Mouse (Mus musculus) cerebellum, adult (tissue): ENCODE results near the gene Csnk1g2.
A peak's percentile ranks its signal among the peaks of the same experiment; 100 is the strongest.

ENCODE experiments used
- ATAC-seq: cut with Nextera tagmentation; 2 replicates; pipeline ENCODE4 v1.9.2; 2017; ENCODE audit warnings: mild to moderate bottlenecking, moderate library complexity, mixed read lengths; ENCODE audit not compliant: insufficient number of reproducible peaks, low FRiP score, low TSS enrichment

Gene Csnk1g2

DNA sequence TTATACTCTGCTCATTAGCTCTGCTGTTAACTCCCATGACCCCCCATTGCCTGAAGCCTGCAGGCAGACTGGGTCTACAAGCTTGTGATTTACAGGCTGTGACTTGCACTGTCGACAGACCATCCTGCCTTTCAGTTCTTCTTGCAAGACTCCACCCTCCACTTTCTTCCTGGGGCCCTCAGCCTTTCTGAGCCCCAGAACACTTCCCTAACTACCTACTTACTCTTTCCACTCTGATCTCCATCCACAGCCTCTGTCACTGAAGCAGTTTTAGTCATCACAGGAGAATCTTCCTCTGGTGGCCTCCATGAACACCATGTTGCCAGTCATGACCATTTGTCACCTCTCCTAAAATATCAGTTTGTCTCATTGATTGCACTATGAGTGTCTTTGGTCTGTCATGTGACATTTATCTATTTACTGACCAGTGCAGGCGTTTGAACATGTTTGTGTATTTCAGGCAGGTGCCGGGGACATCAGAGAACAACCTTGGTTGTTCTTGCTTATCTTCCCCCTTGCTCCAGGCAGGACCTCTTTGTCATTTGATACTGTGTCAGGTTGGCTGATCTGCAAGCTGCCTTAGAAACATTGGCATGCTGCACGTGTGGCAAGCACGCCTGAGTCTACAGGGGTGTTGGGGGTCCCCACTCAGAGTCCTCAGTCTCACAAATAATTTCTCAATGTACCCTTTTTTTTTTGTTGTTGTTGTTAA lies 41.0 kb downstream of the Csnk1g2 start:
- no peak for ATAC-seq

DNA sequence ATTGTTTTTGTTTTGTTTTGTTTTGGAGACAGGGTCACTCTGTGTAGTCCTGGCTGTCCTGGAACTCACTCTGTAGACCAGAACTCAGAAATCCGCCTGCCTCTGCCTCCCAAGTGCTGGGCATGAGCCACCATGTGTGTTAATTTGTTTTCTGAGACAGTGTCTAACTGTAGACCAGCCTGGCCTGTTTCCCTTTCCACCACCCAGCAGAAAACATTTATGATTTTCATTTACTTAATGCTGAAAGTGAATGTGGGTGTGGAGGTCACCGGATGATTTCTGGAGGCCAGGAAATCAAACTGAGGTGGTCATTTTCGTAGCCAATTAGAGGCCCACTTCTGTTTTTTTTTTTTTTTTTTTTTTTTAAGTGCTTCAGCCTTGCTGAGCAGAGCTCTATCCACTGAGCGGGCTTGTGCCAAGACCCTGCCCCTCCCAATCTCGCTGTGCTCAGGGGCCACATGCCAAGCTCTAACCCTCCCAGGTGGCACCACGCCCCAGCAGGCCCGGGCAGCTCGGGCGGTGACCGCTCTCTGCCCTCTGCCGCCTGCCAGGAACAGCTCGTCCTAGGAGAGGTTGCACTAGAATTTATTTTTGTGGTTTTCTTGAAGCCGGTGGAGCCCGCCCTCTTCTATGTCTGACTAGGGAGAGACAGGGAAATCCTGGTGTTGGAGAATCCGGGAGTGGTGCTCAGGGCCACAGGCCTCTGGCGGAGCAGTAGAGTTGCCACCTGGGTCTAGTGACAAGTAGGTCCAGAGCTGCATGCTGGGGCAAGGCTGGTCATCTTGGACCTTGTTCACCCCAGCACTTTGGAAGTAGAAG lies 41.8 kb downstream of the Csnk1g2 start:
- ATAC-seq, result no peak; the same call in 1 of the 2 replicates

DNA sequence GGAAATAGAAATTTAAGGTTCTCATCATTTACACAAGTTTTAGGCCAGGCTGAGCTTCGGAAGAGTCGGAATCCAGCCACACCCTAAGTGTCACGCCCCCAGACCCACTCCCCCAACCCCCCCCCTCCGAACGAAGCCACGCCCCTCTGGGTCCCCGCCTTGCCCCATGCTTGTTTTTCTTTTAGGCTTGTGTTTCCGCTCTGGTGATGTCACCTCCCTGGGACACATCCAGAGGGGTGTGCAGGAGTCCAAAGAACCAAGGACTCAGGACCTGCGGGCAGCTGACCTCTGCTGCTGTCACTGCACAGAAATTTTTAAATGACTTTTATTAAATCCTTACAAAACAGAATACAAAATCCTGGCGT lies 42.4 kb downstream of the Csnk1g2 start:
- ATAC-seq, result no peak

DNA sequence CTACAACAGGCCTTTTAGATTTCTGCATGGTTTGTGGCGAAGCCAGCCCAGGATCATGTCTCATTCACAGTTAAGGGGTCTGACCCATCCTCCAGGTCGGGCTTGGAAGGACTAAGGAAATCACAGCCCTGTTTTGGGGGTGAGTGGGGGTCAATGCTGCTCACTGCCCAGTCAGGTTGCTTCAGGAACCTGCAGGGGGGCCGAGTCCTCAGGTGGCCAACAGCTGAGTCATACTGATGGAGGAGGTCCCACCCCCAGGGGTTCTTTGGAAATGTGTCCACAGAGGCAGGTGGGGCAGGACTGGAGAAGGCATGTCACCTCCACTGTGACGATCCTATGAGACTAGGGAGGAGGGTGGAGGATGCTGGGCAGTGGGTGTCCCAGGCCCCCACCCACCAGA lies 42.8 kb downstream of the Csnk1g2 start:
- ATAC-seq, result no peak

DNA sequence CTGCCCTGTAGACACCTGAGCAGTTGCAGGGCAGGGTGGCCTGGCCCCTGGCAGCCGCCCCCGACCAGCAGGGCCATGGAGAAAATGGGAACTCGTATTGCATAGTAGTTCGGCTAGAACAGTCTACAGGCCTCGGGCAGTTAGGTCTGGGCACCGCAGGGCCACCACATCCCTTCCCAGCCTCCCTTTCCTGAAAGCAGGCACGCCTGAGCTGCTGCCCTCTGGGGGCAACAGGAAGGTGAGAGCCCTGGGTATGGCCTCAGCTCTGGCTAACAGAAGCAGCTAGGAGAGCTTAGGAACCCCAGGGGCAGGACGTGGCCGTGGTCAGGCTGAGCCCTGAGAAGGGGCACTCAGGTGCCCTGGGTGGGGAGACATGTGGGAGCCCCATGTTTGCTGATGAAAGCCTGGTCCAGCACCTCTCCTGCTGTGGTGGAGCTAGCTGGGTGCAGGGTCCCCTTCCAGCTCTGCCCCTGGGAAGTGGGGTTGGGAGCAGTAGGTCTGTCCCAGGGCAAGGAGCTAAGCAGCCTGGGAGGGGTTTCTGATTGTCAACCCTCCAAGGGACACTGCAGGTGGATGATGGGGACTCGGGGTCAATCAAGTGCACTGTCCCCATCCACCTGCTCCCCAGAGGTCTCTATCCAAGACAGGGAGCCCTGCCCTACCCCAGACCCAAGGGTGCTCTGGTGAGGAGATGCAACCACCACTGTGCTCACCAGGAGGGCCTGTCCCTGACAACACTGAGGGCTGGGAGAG lies 43.5 kb downstream of the Csnk1g2 start:
- no peak for ATAC-seq

DNA sequence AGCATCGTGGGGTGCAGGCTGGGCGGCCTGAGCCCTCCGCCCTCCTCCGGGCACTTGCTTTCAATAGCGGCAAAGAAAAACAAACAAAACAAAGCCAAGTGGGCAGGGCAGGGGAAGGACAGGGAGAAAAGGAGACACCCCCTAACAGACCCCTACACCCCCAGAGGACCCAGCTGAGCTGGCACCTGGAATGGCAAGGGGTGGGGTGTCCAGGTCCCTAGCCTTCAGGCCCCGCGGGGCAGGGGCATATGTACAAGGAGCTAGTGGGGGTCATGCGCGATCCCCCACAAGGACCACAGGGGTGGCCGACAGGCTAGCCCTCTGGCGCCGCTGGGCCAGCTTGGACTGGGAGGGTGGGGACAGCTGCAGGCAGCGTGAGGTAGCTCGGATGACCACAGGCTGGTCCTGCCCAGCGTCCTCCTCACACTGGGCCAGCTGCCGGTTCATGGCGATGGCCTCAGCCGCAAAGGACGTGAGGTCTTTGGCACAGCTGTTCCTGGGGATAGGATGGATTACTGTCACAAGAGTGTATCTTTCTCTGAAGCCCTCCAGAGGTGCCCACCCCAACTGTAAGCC lies 44.3 kb downstream of the Csnk1g2 start:
- ATAC-seq, result no peak

DNA sequence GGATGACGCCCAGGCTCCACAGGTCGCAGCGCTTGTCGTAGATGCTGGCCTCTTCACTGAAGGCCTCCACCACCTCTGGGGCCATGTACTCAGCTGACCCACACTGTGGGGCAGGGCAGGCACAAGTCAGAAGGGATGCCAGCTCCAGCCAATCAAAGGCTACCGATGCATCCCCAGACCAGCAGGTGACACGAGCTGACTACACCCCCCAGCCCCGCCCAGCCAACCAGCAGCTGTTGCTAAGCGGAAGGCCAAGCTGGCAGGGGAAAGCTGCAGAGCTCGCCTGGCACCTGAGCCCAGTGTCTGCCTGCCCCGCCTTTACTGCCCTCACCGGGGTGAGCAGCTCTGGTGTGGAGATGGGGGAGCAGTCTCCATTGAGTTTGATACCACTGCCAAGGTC lies 46.0 kb downstream of the Csnk1g2 start:
- ATAC-seq, result no peak

DNA sequence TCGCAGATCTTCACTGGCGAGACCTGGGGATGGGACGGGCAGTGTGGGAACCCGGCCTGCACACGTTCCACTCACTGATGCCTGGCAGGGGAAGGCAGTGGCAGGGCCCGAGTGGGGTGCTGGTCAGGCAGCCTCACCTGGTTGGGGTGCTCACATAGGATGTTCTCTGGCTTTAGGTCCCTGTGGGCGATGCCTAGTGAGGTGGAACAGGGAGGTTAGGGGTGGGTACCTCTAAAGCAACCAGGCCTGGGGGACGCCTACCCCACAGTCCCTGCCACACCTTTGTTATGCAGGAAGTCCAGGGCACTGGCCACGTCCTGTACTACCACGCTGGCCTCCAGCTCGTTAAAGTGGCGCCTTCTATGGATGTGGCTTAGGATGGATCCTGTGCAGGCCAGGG lies 46.4 kb downstream of the Csnk1g2 start:
- no peak for ATAC-seq

DNA sequence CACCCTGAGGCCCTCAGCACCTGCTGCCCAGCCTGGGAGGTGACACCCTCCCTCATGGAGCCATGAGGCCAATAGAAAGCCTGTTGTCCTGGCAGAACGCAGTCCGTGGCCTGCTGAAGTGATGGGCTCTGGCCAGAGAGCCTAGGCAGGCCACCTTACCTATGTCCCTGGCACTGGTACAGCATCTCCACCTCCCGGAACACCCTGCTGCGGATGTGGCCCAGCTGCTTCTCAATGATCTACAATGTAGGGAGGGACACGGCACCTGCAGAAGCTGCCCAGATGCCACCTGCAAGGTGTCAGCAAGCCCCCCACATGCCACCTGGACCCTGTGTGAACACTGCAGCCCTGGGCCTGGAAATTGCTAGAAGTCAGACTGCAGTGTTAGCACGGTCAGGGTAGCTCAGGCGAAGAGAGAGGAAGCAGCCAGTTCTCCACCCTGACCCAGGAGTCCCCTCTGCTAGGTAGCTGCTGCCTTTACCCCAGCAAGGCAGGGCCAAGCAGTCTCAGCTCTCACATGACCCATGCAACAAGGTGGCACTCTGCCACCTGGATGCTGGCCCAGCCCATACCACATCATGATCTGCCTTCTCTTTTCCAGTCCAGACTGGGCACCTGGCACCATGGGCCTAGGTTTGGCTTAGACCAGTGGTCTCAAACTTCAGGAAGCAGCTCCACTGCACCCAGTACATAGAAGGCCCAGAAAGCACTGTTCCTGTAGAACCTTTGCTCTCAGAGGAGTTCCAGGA lies 47.3 kb downstream of the Csnk1g2 start:
- no peak for ATAC-seq

DNA sequence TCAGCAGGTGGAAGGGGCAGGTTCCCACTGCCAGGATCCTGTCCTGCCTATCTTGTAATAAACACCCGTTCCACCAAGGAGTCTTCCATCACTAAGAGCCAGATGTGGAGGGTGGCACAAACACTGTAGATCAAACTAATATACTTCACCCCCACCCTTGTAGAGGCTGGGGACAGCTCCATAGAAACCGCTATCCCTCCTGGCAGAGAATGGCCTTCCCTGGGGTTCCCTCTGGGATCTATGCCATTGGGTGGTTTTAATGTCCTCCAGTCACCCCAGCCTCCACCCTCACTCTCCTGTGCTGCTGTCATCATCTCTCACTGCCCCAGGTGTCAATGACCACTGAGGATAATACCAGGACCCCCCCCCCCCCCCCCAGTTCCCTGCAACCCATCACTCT lies 47.9 kb downstream of the Csnk1g2 start:
- ATAC-seq, result no peak

DNA sequence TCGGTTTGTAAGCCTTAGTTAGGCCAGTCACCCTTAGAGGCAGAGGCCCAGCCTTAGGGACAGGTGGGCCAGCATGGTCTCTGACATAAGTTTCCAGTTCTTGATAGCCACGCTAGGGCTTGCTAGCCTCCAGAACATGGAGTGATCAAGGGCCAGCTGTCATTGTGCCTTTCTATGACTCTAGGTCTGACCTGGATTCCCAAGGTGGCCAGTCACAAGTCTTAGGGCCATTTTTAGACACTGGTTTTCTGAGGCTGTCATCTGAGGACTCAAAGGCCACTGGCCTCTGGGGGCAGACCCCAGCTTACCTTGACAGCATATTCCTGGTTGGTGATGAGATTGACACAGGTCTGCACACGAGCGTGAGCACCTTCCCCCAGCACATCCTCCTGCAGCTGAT lies 48.6 kb downstream of the Csnk1g2 start:
- no peak for ATAC-seq

DNA sequence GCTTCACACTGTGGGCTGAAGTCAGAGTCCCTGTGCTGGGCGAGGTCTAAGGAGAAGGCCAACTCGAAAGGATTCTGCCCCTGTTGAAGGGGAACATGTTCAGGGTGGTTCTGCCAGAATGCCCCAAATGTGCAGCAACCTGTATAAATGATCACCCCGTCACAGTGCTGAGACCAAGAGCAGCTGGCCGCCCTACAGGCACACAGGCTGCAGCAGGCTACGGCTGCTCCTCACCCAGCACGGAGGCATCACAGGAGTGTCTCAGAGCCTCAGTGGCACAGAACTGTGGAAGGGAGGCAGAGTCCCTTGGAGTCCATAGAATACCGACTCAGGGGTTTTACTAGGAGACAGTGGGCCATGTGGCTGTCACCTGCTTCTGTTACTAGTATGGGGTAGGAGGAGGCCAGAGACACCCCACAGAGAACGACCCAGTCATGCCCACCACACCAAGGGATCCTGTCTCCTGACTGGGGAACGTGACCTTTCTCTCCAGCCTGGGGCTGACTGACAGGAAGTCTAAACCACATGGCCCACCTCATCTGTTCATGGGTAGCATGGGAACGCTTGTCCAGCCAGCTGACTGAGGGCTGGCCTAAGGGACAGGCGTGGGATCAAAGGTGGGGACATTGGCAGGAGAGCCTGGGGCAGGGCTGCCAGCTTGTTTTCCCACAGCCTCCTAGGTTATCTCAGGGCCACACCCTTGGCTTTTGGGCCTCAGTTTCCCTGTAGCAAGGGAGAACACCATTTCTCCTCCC lies 49.5 kb downstream of the Csnk1g2 start:
- ATAC-seq, result no peak

DNA sequence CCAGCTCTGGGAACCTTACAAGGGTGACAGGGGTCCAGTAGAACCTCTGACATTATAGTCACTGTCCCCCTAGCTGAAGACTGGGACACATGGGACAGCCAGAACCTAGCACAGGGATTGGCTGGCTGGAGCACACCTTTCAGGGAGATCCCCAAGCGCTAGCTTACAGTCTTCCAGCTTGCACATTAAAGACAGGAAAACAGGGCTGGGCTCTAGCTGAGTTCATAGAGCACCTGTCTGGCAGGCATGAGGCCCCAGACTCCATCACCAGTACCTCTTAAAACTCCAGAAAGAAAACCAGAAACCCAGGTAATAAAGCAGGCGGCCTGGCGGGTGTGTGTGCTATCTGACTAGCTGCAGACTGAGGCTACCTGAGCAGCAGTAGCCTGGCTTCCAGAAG lies 51.1 kb downstream of the Csnk1g2 start:
- ATAC-seq, result no peak

DNA sequence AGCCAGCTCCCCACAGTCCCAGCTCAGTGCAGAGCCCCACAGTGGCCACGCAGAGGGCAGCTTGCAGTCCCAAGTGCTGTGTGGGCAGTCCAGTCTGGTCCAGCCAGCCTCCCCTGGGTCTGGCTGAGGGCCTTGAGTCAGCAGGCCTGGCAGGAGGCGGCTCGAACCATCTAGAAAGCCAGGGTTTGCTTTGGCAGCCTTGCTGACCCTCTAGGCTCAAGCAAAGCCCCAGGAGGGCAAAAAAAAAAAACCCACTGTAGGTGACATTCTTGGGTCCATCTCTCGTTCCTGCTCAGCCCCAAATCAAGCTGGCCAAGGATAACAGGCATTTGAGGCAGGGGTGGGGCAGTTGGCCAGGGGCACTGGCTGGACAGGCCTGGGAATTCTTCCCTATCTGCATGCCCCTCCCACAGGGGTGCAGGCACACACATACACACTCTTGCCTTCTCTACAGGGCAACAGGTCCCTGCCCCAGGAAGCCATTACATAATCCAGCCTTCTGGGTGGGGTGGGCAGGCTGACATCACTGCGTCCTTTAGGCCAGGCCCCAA lies 51.6 kb downstream of the Csnk1g2 start:
- ATAC-seq, result no peak

DNA sequence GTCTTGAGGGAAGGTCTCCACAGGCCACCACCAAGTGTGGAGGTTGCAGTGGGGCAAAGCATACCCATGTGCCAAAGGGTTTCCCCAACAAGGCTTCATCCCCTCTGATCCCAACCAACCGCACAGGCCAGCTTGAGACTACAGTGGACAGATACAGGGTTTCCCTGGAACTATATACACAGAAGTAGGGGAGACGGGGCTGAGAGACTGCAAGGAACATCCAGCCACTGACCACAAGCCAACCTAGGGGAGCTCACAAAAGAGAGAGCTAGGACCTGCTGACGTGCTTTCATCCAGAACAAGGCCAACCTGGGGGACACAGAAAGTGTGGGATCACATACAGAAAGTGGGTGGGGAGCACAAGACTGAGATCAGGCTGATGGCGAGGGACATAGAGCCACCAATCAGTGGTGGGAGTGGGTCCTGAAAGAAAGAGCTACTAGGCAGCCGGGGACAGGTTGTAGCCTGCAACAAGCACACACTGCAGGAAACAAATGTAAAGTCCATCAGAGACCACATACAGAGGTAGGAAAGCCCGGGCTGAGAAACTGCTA lies 52.3 kb downstream of the Csnk1g2 start:
- ATAC-seq, result no peak

DNA sequence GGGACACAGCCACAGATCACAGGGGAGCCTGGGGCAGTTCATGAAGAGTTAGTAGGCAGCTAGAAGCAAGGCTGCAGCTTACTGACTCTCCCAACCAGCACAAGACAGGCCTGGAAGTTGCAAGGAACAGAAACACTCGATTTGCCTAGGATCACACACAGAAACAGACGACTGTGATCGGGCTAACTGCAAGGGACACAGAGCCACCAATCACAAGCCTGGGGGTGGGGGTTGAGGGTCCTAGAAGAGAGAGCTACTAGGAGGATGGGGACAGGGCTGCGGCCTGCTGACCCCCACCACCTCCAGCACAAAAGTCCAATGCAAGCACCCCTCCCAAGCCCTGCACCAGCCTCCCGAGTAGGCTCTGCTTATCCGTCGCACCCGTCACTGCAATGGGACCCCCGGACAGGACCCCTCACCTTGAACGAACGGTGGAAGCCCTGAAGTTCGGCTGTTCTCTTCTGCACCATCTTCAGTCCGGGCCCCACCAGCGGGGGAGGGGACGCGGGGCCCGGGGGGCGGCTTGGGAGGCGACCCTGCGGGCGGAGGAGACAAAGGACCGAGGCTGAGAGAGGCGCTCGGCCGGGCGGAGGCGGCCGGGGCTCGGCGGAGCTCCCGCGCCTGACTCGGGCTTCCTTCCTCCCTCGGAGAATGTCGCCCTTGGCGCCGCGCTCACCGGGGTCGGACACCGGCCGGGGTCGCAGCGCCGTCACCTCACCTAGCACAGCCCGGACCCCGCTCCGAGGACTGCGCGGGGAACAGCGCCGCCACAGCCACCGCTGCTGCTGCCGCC lies 53.0 kb downstream of the Csnk1g2 start:
- peak; percentile 2; the same call in 1 of the 2 replicates for ATAC-seq

DNA sequence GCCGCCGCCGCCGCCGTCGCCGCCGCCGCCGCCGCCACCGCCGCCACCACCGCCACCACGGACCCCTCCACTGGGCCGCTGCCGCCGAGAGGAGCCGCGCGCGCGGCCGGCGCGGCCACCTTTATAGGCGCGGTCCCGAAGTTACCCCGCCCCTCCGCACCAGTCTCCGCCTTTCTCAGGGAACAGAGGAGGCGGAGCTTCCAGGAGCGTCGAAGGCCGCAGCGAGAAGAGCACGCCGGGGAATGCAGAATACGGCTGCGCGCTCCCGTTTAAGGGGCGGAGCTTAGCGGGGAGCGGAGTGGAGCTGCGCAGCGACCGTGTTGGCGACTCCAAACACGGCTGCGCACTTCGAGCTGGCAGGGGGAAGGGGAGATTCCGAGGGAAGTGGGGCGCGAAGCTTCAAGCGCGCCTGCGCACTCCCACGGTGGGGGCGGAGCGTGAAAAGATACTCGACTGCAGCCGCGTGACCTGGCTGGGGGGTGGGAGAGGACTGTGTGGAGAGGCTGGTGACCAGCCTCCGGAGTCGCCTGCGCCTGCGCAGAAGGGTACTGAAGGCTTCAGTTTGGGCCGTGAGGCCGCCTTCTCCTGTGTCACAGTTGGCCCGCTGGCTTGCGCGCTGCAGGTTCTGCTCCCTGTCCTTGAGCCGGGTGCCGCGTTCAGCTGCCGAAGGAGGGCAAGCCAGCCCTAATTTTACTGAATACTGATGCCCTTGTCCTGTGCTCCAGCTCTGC lies 53.7 kb downstream of the Csnk1g2 start:
- peak; percentile 76 for ATAC-seq
